Mouse (Mus musculus) hindbrain, embryonic 10.5 days (tissue): ENCODE measurements around the gene Adk. TPM values are rescaled to one million over a fixed set of nuclear protein-coding genes. Genes with fewer than 3 reads are reported as not detected.

ENCODE experiments used
- DNase-seq: peaks from one replicate; pipeline ENCODE4 v3.0.0-alpha.2; 2017; ENCODE audit warnings: low spot score
- H3K27ac ChIP-seq: fragments of 300-500 bp; sonication (generic); 2 replicates; pipeline ENCODE4 v1.5.1; 2016; ENCODE audit warnings: mild to moderate bottlenecking, moderate library complexity
- H3K27me3 ChIP-seq: fragments of 300-500 bp; sonication (generic); 2 replicates; pipeline ENCODE4 v1.6.1; 2016; ENCODE audit warnings: mild to moderate bottlenecking; ENCODE audit not compliant: poor library complexity, insufficient read depth, severe bottlenecking
- H3K36me3 ChIP-seq: fragments of 300-500 bp; sonication (generic); 2 replicates; pipeline ENCODE4 v1.6.1; 2016; ENCODE audit warnings: mild to moderate bottlenecking, moderate library complexity
- H3K4me1 ChIP-seq: fragments of 300-500 bp; sonication (generic); replicated peaks from 2 replicates; pipeline ENCODE4 v1.6.1; 2016; ENCODE audit warnings: mild to moderate bottlenecking
- H3K4me3 ChIP-seq: fragments of 300-500 bp; sonication (generic); 2 replicates; pipeline ENCODE4 v1.5.1; 2016; ENCODE audit warnings: mild to moderate bottlenecking, moderate library complexity
- H3K9me3 ChIP-seq: fragments of 300-500 bp; sonication (generic); 2 replicates; pipeline ENCODE4 v1.6.1; 2016; ENCODE audit warnings: mild to moderate bottlenecking, moderate library complexity
- WGBS: fragments of 180-500 bp; shearing (Covaris S2); methylation state at CpG from one replicate; pipeline ENCODE4 v1.1.7; 2016; 5-methylcytosine and 5-hydroxymethylcytosine counted together
- polyA plus RNA-seq: library from polyadenylated mRNA; unstranded; fragments of >200 nt; fragmentation: Nextera tagmentation; extraction: Ambion mirVana; gene quantifications from 2 replicates; pipeline ENCODE4 v1.2.1, GENCODE M21; 2016

Gene Adk
- polyA plus RNA-seq, 1 experiment from 2014 or later: 115 TPM

GRCm38 (mm10) chr14:21367095-21367494 is 314.7 kb downstream of the Adk start:
- Histone ChIP-seq H3K4me1 (peaks cover 20% of the 10 kb centered on the region), H3K36me3 (no peaks in the 10 kb centered on the region), H3K27me3 (no peaks in the 10 kb centered on the region; the same call in 1 of the 2 replicates), H3K27ac (no peak overlapping the region), H3K4me3 (no peak overlapping the region), H3K9me3 (0 out of 2 replicates have a peak, but pooled peaks cover 4% of the 10 kb centered on the region)
- DNase-seq: no peak
- 95% methylated on average over 2 of the region's 2 CpGs for WGBS

GRCm38 (mm10) chr14:21368622-21369021 is 316.2 kb downstream of the Adk start:
- no peak for DNase-seq
- H3K4me3 ChIP-seq: no peak overlapping the region
- 0 out of 2 replicates have a peak, but pooled peaks cover 4% of the 10 kb centered on the region for H3K9me3 ChIP-seq
- WGBS: 51% methylated on average over 2 of the region's 2 CpGs
- no peaks in the 10 kb centered on the region for H3K36me3 ChIP-seq
- H3K27me3 ChIP-seq: no peaks in the 10 kb centered on the region; the same call in 1 of the 2 replicates
- peak overlapping the region; percentile 71 for H3K27ac ChIP-seq
- H3K4me1 ChIP-seq: peaks cover 20% of the 10 kb centered on the region

GRCm38 (mm10) chr14:21369127-21369526 is 316.8 kb downstream of the Adk start:
- Histone ChIP-seq H3K9me3 (0 out of 2 replicates have a peak, but pooled peaks cover 4% of the 10 kb centered on the region), H3K4me1 (peaks cover 20% of the 10 kb centered on the region), H3K27ac (peak overlapping the region; percentile 71), H3K36me3 (no peaks in the 10 kb centered on the region), H3K27me3 (no peaks in the 10 kb centered on the region; the same call in 1 of the 2 replicates), H3K4me3 (no peak overlapping the region)
- 20% methylated on average over 5 of the region's 5 CpGs for WGBS
- peak; percentile 77 for DNase-seq

- no peaks in the 10 kb centered on the region for H3K36me3 ChIP-seq
- peaks cover 20% of the 10 kb centered on the region for H3K4me1 ChIP-seq
- DNase-seq: no peak
- H3K27me3 ChIP-seq: no peaks in the 10 kb centered on the region; the same call in 1 of the 2 replicates
- no peak overlapping the region for H3K27ac ChIP-seq
- H3K4me3 ChIP-seq: no peak overlapping the region
- WGBS: 79% methylated on average over 2 of the region's 2 CpGs
- H3K9me3 ChIP-seq: no peaks in the 10 kb centered on the region
These were observed 319.6 kb downstream of the Adk start for GRCm38 (mm10) chr14:21371946-21372345.

- Histone ChIP-seq H3K27me3 (no peaks in the 10 kb centered on the region), H3K36me3 (no peaks in the 10 kb centered on the region), H3K4me1 (peaks cover 18% of the 10 kb centered on the region), H3K9me3 (no peaks in the 10 kb centered on the region), H3K27ac (no peak overlapping the region), H3K4me3 (no peak overlapping the region)
- DNase-seq: no peak
- 87% methylated on average over 5 of the region's 5 CpGs for WGBS
These were observed 320.3 kb downstream of the Adk start for GRCm38 (mm10) chr14:21372689-21373088.

GRCm38 (mm10) chr14:21383701-21384428 is 331.5 kb downstream of the Adk start:
- DNase-seq: no peak
- Histone ChIP-seq H3K27ac (no peak overlapping the region), H3K4me3 (no peak overlapping the region), H3K9me3 (peaks cover 10% of the 10 kb centered on the region; the same call in 1 of the 2 replicates), H3K36me3 (peaks cover 15% of the 10 kb centered on the region), H3K4me1 (no peaks in the 10 kb centered on the region), H3K27me3 (no peaks in the 10 kb centered on the region)
- WGBS: 89% methylated on average over 5 of the region's 5 CpGs

- 94% methylated on average over 7 of the region's 7 CpGs for WGBS
- Histone ChIP-seq H3K27ac (no peak overlapping the region), H3K4me3 (no peak overlapping the region), H3K4me1 (peaks cover 16% of the 10 kb centered on the region), H3K27me3 (no peaks in the 10 kb centered on the region), H3K9me3 (0 out of 2 replicates have a peak, but pooled peaks cover 4% of the 10 kb centered on the region), H3K36me3 (no peaks in the 10 kb centered on the region)
- no peak for DNase-seq
These were observed 347.1 kb downstream of the Adk start for GRCm38 (mm10) chr14:21399506-21399905.

GRCm38 (mm10) chr14:21402157-21402601 is 349.8 kb downstream of the Adk start:
- H3K4me3 ChIP-seq: no peak overlapping the region
- H3K27me3 ChIP-seq: no peaks in the 10 kb centered on the region
- H3K4me1 ChIP-seq: peaks cover 16% of the 10 kb centered on the region
- no peaks in the 10 kb centered on the region for H3K36me3 ChIP-seq
- DNase-seq: peak; percentile 20
- WGBS: 60% methylated on average over 8 of the region's 8 CpGs
- peak overlapping the region; percentile 31; the same call in 1 of the 2 replicates for H3K27ac ChIP-seq
- 0 out of 2 replicates have a peak, but pooled peaks cover 4% of the 10 kb centered on the region for H3K9me3 ChIP-seq

GRCm38 (mm10) chr14:21402621-21403405 is 350.4 kb downstream of the Adk start:
- WGBS: 75% methylated on average over 8 of the region's 8 CpGs
- no peaks in the 10 kb centered on the region for H3K36me3 ChIP-seq
- 0 out of 2 replicates have a peak, but pooled peaks cover under 1% of the 10 kb centered on the region for H3K27me3 ChIP-seq
- no peak for DNase-seq
- no peak overlapping the region for H3K4me3 ChIP-seq
- H3K27ac ChIP-seq: peak overlapping the region; percentile 31; the same call in 1 of the 2 replicates
- H3K4me1 ChIP-seq: peaks cover 16% of the 10 kb centered on the region
- 0 out of 2 replicates have a peak, but pooled peaks cover 4% of the 10 kb centered on the region for H3K9me3 ChIP-seq

GRCm38 (mm10) chr14:21406946-21407345 is 354.6 kb downstream of the Adk start:
- Histone ChIP-seq H3K36me3 (no peaks in the 10 kb centered on the region), H3K27ac (no peak overlapping the region), H3K27me3 (peaks cover 12% of the 10 kb centered on the region; the same call in 1 of the 2 replicates), H3K4me1 (peaks cover 32% of the 10 kb centered on the region), H3K9me3 (no peaks in the 10 kb centered on the region), H3K4me3 (no peak overlapping the region)
- 86% methylated on average over 5 of the region's 5 CpGs for WGBS
- no peak for DNase-seq

GRCm38 (mm10) chr14:21408846-21409245 is 356.5 kb downstream of the Adk start:
- Histone ChIP-seq H3K4me3 (no peak overlapping the region), H3K9me3 (no peaks in the 10 kb centered on the region), H3K27me3 (peaks cover 12% of the 10 kb centered on the region; the same call in 1 of the 2 replicates), H3K4me1 (peaks cover 19% of the 10 kb centered on the region), H3K27ac (no peak overlapping the region), H3K36me3 (no peaks in the 10 kb centered on the region)
- no peak for DNase-seq
- 79% methylated on average over 4 of the region's 4 CpGs for WGBS

GRCm38 (mm10) chr14:21410769-21411477 is 358.5 kb downstream of the Adk start:
- peaks cover 12% of the 10 kb centered on the region; the same call in 1 of the 2 replicates for H3K27me3 ChIP-seq
- H3K27ac ChIP-seq: peak overlapping the region; percentile 56; the same call in 1 of the 2 replicates
- 59% methylated on average over 7 of the region's 7 CpGs for WGBS
- no peaks in the 10 kb centered on the region for H3K9me3 ChIP-seq
- H3K4me3 ChIP-seq: no peak overlapping the region
- DNase-seq: no peak
- H3K36me3 ChIP-seq: no peaks in the 10 kb centered on the region
- H3K4me1 ChIP-seq: peaks cover 19% of the 10 kb centered on the region
